Mouse (Mus musculus) layer of hippocampus, postnatal 10 days (tissue): Measurements from ENCODE around the gene Slc5a4b. TPM values are rescaled to one million over a fixed set of nuclear protein-coding genes. Genes with fewer than 3 reads are reported as not detected.

Experiments used
- microRNA-seq, 2 experiments: library from miRNA; unstranded; fragments of <30 nt; microRNA quantifications; one replicate each; pipeline ENCODE4 v1.2.0; 2021
- total RNA-seq, 2 experiments: library from RNA; stranded (reverse); gene quantifications; 2 replicates each; pipeline ENCODE4 v1.2.3; 2021

Gene Slc5a4b
- total RNA-seq, 2 experiments from 2014 or later, result 0.09 TPM; not detected in 1

Small RNAs within 50 kb of the gene (microRNA-seq; reads per million reads assigned to microRNA genes)
- 0 reads per million in 2 experiments for gene Mir6409

Other genes with a start within 250 kb of the Slc5a4b start
- 1 to 10 TPM in 1 of 2 experiments, not detected in 1; 1.7 TPM for gene Derl3, start 217.5 kb downstream of the Slc5a4b start, total RNA-seq
- gene Smarcb1, start 189.3 kb downstream of the Slc5a4b start, total RNA-seq, result 10 to 100 TPM; 99.2 to 99.3 TPM
- gene Chchd10, start 177.8 kb downstream of the Slc5a4b start, total RNA-seq, result 100 to 1,000 TPM; 185 to 218 TPM
- gene Mmp11, start 174.5 kb downstream of the Slc5a4b start, total RNA-seq, result 1 to 10 TPM; 2.0 to 4.1 TPM
- gene Gm867, start 170.3 kb downstream of the Slc5a4b start, total RNA-seq, result under 1 TPM; 0.71 to 0.83 TPM
- gene Vpreb3, start 167.9 kb downstream of the Slc5a4b start, total RNA-seq, result not detected
- not detected for gene Gm5134, start 156.4 kb downstream of the Slc5a4b start, total RNA-seq
- gene Zfp280b, start 78.3 kb downstream of the Slc5a4b start, total RNA-seq, result 10 to 100 TPM in 1 of 2 experiments, 1 to 10 TPM in 1; 9.1 to 11.2 TPM
- gene Slc5a4a, start 36.5 kb upstream of the Slc5a4b start, total RNA-seq, result not detected
- gene Prmt2, start 126.9 kb upstream of the Slc5a4b start, total RNA-seq, result 100 to 1,000 TPM in 1 of 2 experiments, 10 to 100 TPM in 1; 95.7 to 100 TPM
- 10 to 100 TPM; 46.1 to 50.0 TPM for gene S100b, start 142.9 kb upstream of the Slc5a4b start, total RNA-seq
- gene Dip2a, start 234.3 kb upstream of the Slc5a4b start, total RNA-seq, result 10 to 100 TPM; 60.6 to 63.2 TPM